Mouse (Mus musculus) myocyte (in vitro differentiated cells): Measurements from ENCODE around the gene Ctbp1. TPM values are rescaled to one million over a fixed set of nuclear protein-coding genes. Genes with fewer than 3 reads are reported as not detected.

Experiments used
- H3K27me3 ChIP-seq: one replicate; pipeline ENCODE4 v1.6.1; 2011; ENCODE audit not compliant: control insufficient read depth, insufficient read depth, insufficient read length
- H3K36me3 ChIP-seq: one replicate; pipeline ENCODE4 v1.6.1; 2011; ENCODE audit not compliant: control insufficient read depth, insufficient read depth
- H3K4me2 ChIP-seq: one replicate; pipeline ENCODE4 v1.6.1; 2011; ENCODE audit warnings: low read depth, control low read depth
- H3K4me3 ChIP-seq: one replicate; pipeline ENCODE4 v1.5.1; 2011; ENCODE audit warnings: mild to moderate bottlenecking, control low read depth, moderate library complexity
- H3K79me2 ChIP-seq: one replicate; pipeline ENCODE4 v1.6.1; 2011; ENCODE audit not compliant: control insufficient read depth, insufficient read depth
- H3ac ChIP-seq: one replicate; pipeline ENCODE4 v1.6.1; 2011; ENCODE audit not compliant: control insufficient read depth, insufficient read length
- CEBPB ChIP-seq: IDR thresholded peaks from 2 replicates; pipeline ENCODE4 v1.6.1; 2011; ENCODE audit warnings: mild to moderate bottlenecking, moderate library complexity; ENCODE audit not compliant: poor library complexity, insufficient read depth, severe bottlenecking
- E2F4 ChIP-seq: IDR thresholded peaks from one replicate; pipeline ENCODE4 v1.6.1; 2011; ENCODE audit warnings: mild to moderate bottlenecking, control low read depth, moderate library complexity; ENCODE audit not compliant: insufficient read depth
- MAX ChIP-seq: IDR thresholded peaks from one replicate; pipeline ENCODE4 v1.6.1; 2011; ENCODE audit warnings: low read depth, mild to moderate bottlenecking, control low read depth
- MYOD1 ChIP-seq, 3 experiments: IDR thresholded peaks; one replicate each; pipeline ENCODE4 v1.6.1; 2011; ENCODE audit warnings: control low read depth in 2 of 3, low read depth in 2 of 3, mild to moderate bottlenecking in 2 of 3, moderate library complexity in 1 of 3; ENCODE audit not compliant: insufficient read length in 2 of 3, control insufficient read depth in 1 of 3
- MYOG ChIP-seq, 3 experiments: IDR thresholded peaks; one replicate each; pipeline ENCODE4 v1.6.1; 2011; ENCODE audit warnings: control low read depth in 2 of 3, low read depth in 2 of 3, mild to moderate bottlenecking in 2 of 3; ENCODE audit not compliant: insufficient read length in 2 of 3, control insufficient read depth in 1 of 3, insufficient read depth in 1 of 3
- POLR2A ChIP-seq: IDR thresholded peaks from one replicate; pipeline ENCODE4 v1.6.1; 2011; ENCODE audit warnings: low read depth, mild to moderate bottlenecking, control low read depth, moderate library complexity; ENCODE audit not compliant: insufficient read length
- POLR2AphosphoS2 ChIP-seq: IDR thresholded peaks from one replicate; pipeline ENCODE4 v1.6.1; 2011; ENCODE audit warnings: low read depth, control low read depth; ENCODE audit not compliant: insufficient read length
- REST ChIP-seq: IDR thresholded peaks from one replicate; pipeline ENCODE4 v1.6.1; 2011; ENCODE audit warnings: mild to moderate bottlenecking, control low read depth, moderate library complexity; ENCODE audit not compliant: insufficient read depth, insufficient read length
- SRF ChIP-seq: IDR thresholded peaks from one replicate; pipeline ENCODE4 v1.6.1; 2011; ENCODE audit warnings: low read depth; ENCODE audit not compliant: control insufficient read depth, insufficient read length
- TCF12 ChIP-seq: IDR thresholded peaks from one replicate; pipeline ENCODE4 v1.6.1; 2011; ENCODE audit warnings: mild to moderate bottlenecking, control low read depth; ENCODE audit not compliant: poor library complexity, insufficient read depth, severe bottlenecking
- TCF3 ChIP-seq: IDR thresholded peaks from one replicate; pipeline ENCODE4 v1.6.1; 2011; ENCODE audit warnings: low read depth, control low read depth; ENCODE audit not compliant: insufficient read length
- USF1 ChIP-seq: IDR thresholded peaks from one replicate; pipeline ENCODE4 v1.6.1; 2011; ENCODE audit warnings: low read depth, mild to moderate bottlenecking, control low read depth, moderate library complexity
- polyA plus RNA-seq: library from polyadenylated mRNA; unstranded; fragments of >200 nt; fragmentation: generic; extraction: Trizol; gene quantifications from one replicate; pipeline ENCODE4 v1.2.1, GENCODE M21; 2012; ENCODE audit warnings: missing spikeins

Gene Ctbp1
- polyA plus RNA-seq, 1 experiment, result 231 TPM

- peaks cover 10% of the 10 kb centered on the region for H3K36me3 ChIP-seq
- TF ChIP-seq REST (peak; percentile 19), E2F4 (no peak)
Observed at GRCm38 (mm10) chr5:33248186-33248585, 26.6 kb downstream of the Ctbp1 start.

GRCm38 (mm10) chr5:33247387-33247786 is 27.4 kb downstream of the Ctbp1 start:
- H3K79me2 ChIP-seq, result no peaks in the 10 kb centered on the region
- no peak overlapping the region for H3K4me3 ChIP-seq
- no peak overlapping the region for H3ac ChIP-seq
- peaks cover 2% of the 10 kb centered on the region for H3K36me3 ChIP-seq
- TF ChIP-seq USF1 (no peak), POLR2AphosphoS2 (no peak), REST (no peak), SRF (no peak), CEBPB (no peak), TCF3 (no peak), MYOD1 (IDR thresholded peaks at IDR 0.05; ENCODE audit: control insufficient read depth in 1 of 3, insufficient read length in 2 of 3, low read depth in 2 of 3) (no peak), POLR2A (no peak), MAX (no peak), MYOG (IDR thresholded peaks at IDR 0.05; ENCODE audit: control insufficient read depth in 1 of 3, insufficient read depth in 1 of 3, insufficient read length in 2 of 3, low read depth in 2 of 3) (no peak), TCF12 (no peak), E2F4 (no peak)
- no peak overlapping the region for H3K4me2 ChIP-seq
- H3K27me3 ChIP-seq, result no peaks in the 10 kb centered on the region

More at GRCm38 (mm10) chr5:33248186-33248585, 26.6 kb downstream of the Ctbp1 start:
- Histone ChIP-seq H3K4me3 (no peak overlapping the region), H3ac (no peak overlapping the region), H3K79me2 (no peaks in the 10 kb centered on the region), H3K27me3 (no peaks in the 10 kb centered on the region), H3K4me2 (no peak overlapping the region)

- TF ChIP-seq MYOG (IDR thresholded peaks at IDR 0.05; ENCODE audit: control insufficient read depth in 1 of 3, insufficient read depth in 1 of 3, insufficient read length in 2 of 3, low read depth in 2 of 3) (peak in 2 of 3 experiments; percentile 37 to 54), POLR2AphosphoS2 (no peak), TCF3 (no peak), MYOD1 (IDR thresholded peaks at IDR 0.05; ENCODE audit: control insufficient read depth in 1 of 3, insufficient read length in 2 of 3, low read depth in 2 of 3) (peak in 2 of 3 experiments; percentile 7 to 45)
Observed at GRCm38 (mm10) chr5:33245701-33246100, 29.1 kb downstream of the Ctbp1 start.

GRCm38 (mm10) chr5:33244377-33244920 is 30.3 kb downstream of the Ctbp1 start:
- TF ChIP-seq TCF12, result no peak
- TF ChIP-seq MAX, result no peak
- TF ChIP-seq TCF3, result no peak
- peak; percentile 12 for TF ChIP-seq POLR2AphosphoS2
- no peak for TF ChIP-seq E2F4
- TF ChIP-seq MYOG (IDR thresholded peaks at IDR 0.05; ENCODE audit: control insufficient read depth in 1 of 3, insufficient read depth in 1 of 3, insufficient read length in 2 of 3, low read depth in 2 of 3), result peak in 1 of 3 experiments; percentile 35
- TF ChIP-seq MYOD1 (IDR thresholded peaks at IDR 0.05; ENCODE audit: control insufficient read depth in 1 of 3, insufficient read length in 2 of 3, low read depth in 2 of 3), result peak in 1 of 3 experiments; percentile 43
- TF ChIP-seq POLR2A, result no peak
- TF ChIP-seq USF1, result no peak
- H3K36me3 ChIP-seq, result no peaks in the 10 kb centered on the region
- H3K27me3 ChIP-seq, result no peaks in the 10 kb centered on the region
- H3K79me2 ChIP-seq, result no peaks in the 10 kb centered on the region
- no peak overlapping the region for H3K4me2 ChIP-seq
- H3ac ChIP-seq, result no peak overlapping the region
- H3K4me3 ChIP-seq, result no peak overlapping the region

More at GRCm38 (mm10) chr5:33245701-33246100, 29.1 kb downstream of the Ctbp1 start:
- H3K4me3 ChIP-seq, result no peak overlapping the region
- H3ac ChIP-seq, result no peak overlapping the region
- H3K79me2 ChIP-seq, result no peaks in the 10 kb centered on the region
- H3K27me3 ChIP-seq, result no peaks in the 10 kb centered on the region
- H3K36me3 ChIP-seq, result no peaks in the 10 kb centered on the region
- no peak overlapping the region for H3K4me2 ChIP-seq

GRCm38 (mm10) chr5:33239934-33240333 is 34.9 kb downstream of the Ctbp1 start:
- Histone ChIP-seq H3K79me2 (no peaks in the 10 kb centered on the region), H3K36me3 (no peaks in the 10 kb centered on the region), H3K27me3 (no peaks in the 10 kb centered on the region), H3ac (no peak overlapping the region), H3K4me3 (no peak overlapping the region), H3K4me2 (no peak overlapping the region)
- no peak for TF ChIP-seq MYOG (IDR thresholded peaks at IDR 0.05; ENCODE audit: control insufficient read depth in 1 of 3, insufficient read depth in 1 of 3, insufficient read length in 2 of 3, low read depth in 2 of 3)
- no peak for TF ChIP-seq TCF3
- no peak for TF ChIP-seq POLR2AphosphoS2
- no peak for TF ChIP-seq CEBPB
- no peak for TF ChIP-seq E2F4
- no peak for TF ChIP-seq MAX
- TF ChIP-seq SRF, result no peak
- TF ChIP-seq USF1, result no peak
- TF ChIP-seq MYOD1 (IDR thresholded peaks at IDR 0.05; ENCODE audit: control insufficient read depth in 1 of 3, insufficient read length in 2 of 3, low read depth in 2 of 3), result no peak
- no peak for TF ChIP-seq TCF12
- no peak for TF ChIP-seq POLR2A
- TF ChIP-seq REST, result no peak
